Mouse (Mus musculus) limb, embryonic 14.5 days (tissue): ENCODE data around the gene Rab14. TPM values are rescaled to one million over a fixed set of nuclear protein-coding genes. Genes with fewer than 3 reads are reported as not detected.

Source experiments
- ATAC-seq: fragments of 200-750 bp; cut with Nextera tagmentation; 2 replicates; pipeline ENCODE4 v1.8.0; 2017; ENCODE audit warnings: low read depth, moderate number of reproducible peaks, moderate TSS enrichment; ENCODE audit not compliant: low FRiP score
- DNase-seq: peaks from one replicate; pipeline ENCODE4 v3.0.0-alpha.2; 2015; ENCODE audit warnings: low spot score
- H3K27ac ChIP-seq: fragments of 300-500 bp; sonication (generic); replicated peaks from 2 replicates; pipeline ENCODE4 v1.5.1; 2014; ENCODE audit warnings: low read depth, mild to moderate bottlenecking, low read length, moderate library complexity, mixed read lengths
- H3K27me3 ChIP-seq: fragments of 300-500 bp; sonication (generic); 2 replicates; pipeline ENCODE4 v1.6.1; 2014; ENCODE audit warnings: low read length, mixed read lengths; ENCODE audit not compliant: control insufficient read depth, insufficient read depth
- H3K36me3 ChIP-seq: fragments of 300-500 bp; sonication (generic); 2 replicates; pipeline ENCODE4 v1.6.1; 2014; ENCODE audit warnings: mild to moderate bottlenecking, low read length, moderate library complexity, mixed read lengths; ENCODE audit not compliant: control insufficient read depth, insufficient read depth
- H3K4me1 ChIP-seq: fragments of 300-500 bp; sonication (generic); 2 replicates; pipeline ENCODE4 v1.6.1; 2014; ENCODE audit warnings: antibody characterized with exemption, low read length, mixed read lengths; ENCODE audit not compliant: control insufficient read depth, insufficient read depth
- H3K4me2 ChIP-seq: fragments of 300-500 bp; sonication (generic); replicated peaks from 2 replicates; pipeline ENCODE4 v1.6.1; 2014; ENCODE audit warnings: low read depth, mild to moderate bottlenecking, low read length, moderate library complexity; ENCODE audit not compliant: severe bottlenecking
- H3K4me3 ChIP-seq: fragments of 300-500 bp; sonication (generic); replicated peaks from 2 replicates; pipeline ENCODE4 v1.5.1; 2014; ENCODE audit warnings: low read length
- H3K9ac ChIP-seq: fragments of 300-500 bp; sonication (generic); 2 replicates; pipeline ENCODE4 v1.6.1; 2014; ENCODE audit warnings: mild to moderate bottlenecking, low read depth, low read length, moderate library complexity; ENCODE audit not compliant: severe bottlenecking
- H3K9me3 ChIP-seq: fragments of 300-500 bp; sonication (generic); 2 replicates; pipeline ENCODE4 v1.6.1; 2016; ENCODE audit warnings: low read length; ENCODE audit not compliant: control insufficient read depth
- POLR2A ChIP-seq: fragments of 200-500 bp; IDR thresholded peaks from 2 replicates; pipeline ENCODE4 v1.8.0; 2012; ENCODE audit warnings: inconsistent platforms, mild to moderate bottlenecking, moderate library complexity, borderline replicate concordance; ENCODE audit not compliant: insufficient read depth, insufficient read length; ENCODE audit errors: extremely low read depth
- WGBS: fragments of 180-500 bp; shearing (Covaris S2); extraction: QIAGEN DNeasy Blood & Tissue Kit; methylation state at CpG from one replicate; pipeline ENCODE4 v1.1.7; 2014; 5-methylcytosine and 5-hydroxymethylcytosine counted together
- polyA plus RNA-seq, 2 experiments: library from polyadenylated mRNA; depleted of rRNA in 1 of 2; stranded (reverse) in 1 of 2; unstranded in 1 of 2; fragments of >200 nt; fragmentation: Nextera tagmentation in 1 of 2; extraction: Ambion mirVana in 1 of 2; gene quantifications; 2 replicates each; pipeline versions ENCODE4 v1.2.1 to v1.2.3; 2012 to 2014

Rab14 gene
- polyA plus RNA-seq, 2 experiments = 130 to 276 TPM

- Histone ChIP-seq H3K9me3 (no peaks in the 10 kb centered on the region), H3K27ac (no peak overlapping the region), H3K27me3 (no peaks in the 10 kb centered on the region), H3K36me3 (no peaks in the 10 kb centered on the region), H3K9ac (no peak overlapping the region), H3K4me1 (peaks cover 11% of the 10 kb centered on the region), H3K4me3 (no peak overlapping the region), H3K4me2 (no peak overlapping the region)
- TF ChIP-seq POLR2A = no peak
- DNase-seq = no peak
- 73% methylated on average over 17 of the region's 17 CpGs for WGBS
- no peak for ATAC-seq
These were observed 31.9 kb upstream of the Rab14 start for GRCm38 (mm10) chr2:35232595-35233445.

- no peak for TF ChIP-seq POLR2A
These were observed 31.0 kb upstream of the Rab14 start for GRCm38 (mm10) chr2:35231871-35232270.

GRCm38 (mm10) chr2:35230215-35230614, 29.3 kb upstream of the Rab14 start:
- no peaks in the 10 kb centered on the region for H3K9me3 ChIP-seq
- H3K4me3 ChIP-seq = no peak overlapping the region
- H3K36me3 ChIP-seq = no peaks in the 10 kb centered on the region
- H3K4me2 ChIP-seq = peak overlapping the region; percentile 9; the same call in 1 of the 2 replicates
- no peak for TF ChIP-seq POLR2A
- 8% methylated on average over 8 of the region's 8 CpGs for WGBS
- H3K27ac ChIP-seq = no peak overlapping the region
- peaks cover 11% of the 10 kb centered on the region for H3K4me1 ChIP-seq
- no peak overlapping the region for H3K9ac ChIP-seq
- DNase-seq (peak; percentile 52), ATAC-seq (no peak)
- no peaks in the 10 kb centered on the region for H3K27me3 ChIP-seq

More at GRCm38 (mm10) chr2:35231871-35232270, 31.0 kb upstream of the Rab14 start:
- Histone ChIP-seq H3K9ac (no peak overlapping the region), H3K27me3 (no peaks in the 10 kb centered on the region), H3K4me3 (no peak overlapping the region), H3K4me1 (peaks cover 11% of the 10 kb centered on the region), H3K9me3 (no peaks in the 10 kb centered on the region), H3K4me2 (no peak overlapping the region), H3K36me3 (no peaks in the 10 kb centered on the region), H3K27ac (no peak overlapping the region)
- DNase-seq = no peak
- ATAC-seq = no peak
- 57% methylated on average over 2 of the region's 2 CpGs for WGBS

- H3K9me3 ChIP-seq = no peaks in the 10 kb centered on the region
- no peak overlapping the region for H3K4me3 ChIP-seq
- H3K4me2 ChIP-seq = no peak overlapping the region
- H3K27me3 ChIP-seq = 0 out of 2 replicates have a peak, but pooled peaks cover 7% of the 10 kb centered on the region
- WGBS = 14% methylated on average over 4 of the region's 4 CpGs
- peaks cover 17% of the 10 kb centered on the region for H3K4me1 ChIP-seq
- TF ChIP-seq POLR2A = no peak
- H3K9ac ChIP-seq = no peak overlapping the region
- no peaks in the 10 kb centered on the region for H3K36me3 ChIP-seq
- ATAC-seq (no peak), DNase-seq (no peak)
- no peak overlapping the region for H3K27ac ChIP-seq
These were observed 27.2 kb upstream of the Rab14 start for GRCm38 (mm10) chr2:35228145-35228544.

- no peak for TF ChIP-seq POLR2A
- 84% methylated on average over 15 of the region's 15 CpGs for WGBS
- DNase-seq (no peak), ATAC-seq (no peak)
- Histone ChIP-seq H3K4me1 (peaks cover 9% of the 10 kb centered on the region; the same call in 1 of the 2 replicates), H3K27ac (no peak overlapping the region), H3K36me3 (no peaks in the 10 kb centered on the region), H3K4me3 (no peak overlapping the region), H3K9me3 (no peaks in the 10 kb centered on the region), H3K4me2 (no peak overlapping the region), H3K27me3 (0 out of 2 replicates have a peak, but pooled peaks cover 7% of the 10 kb centered on the region), H3K9ac (no peak overlapping the region)
These were observed 23.4 kb upstream of the Rab14 start for GRCm38 (mm10) chr2:35224285-35224684.
